Mouse (Mus musculus) CH12.LX (cell line): ENCODE measurements around the gene Dag1. TPM values are rescaled to one million over a fixed set of nuclear protein-coding genes. Genes with fewer than 3 reads are reported as not detected.

ENCODE experiments used
- DNase-seq: peaks from one replicate; pipeline ENCODE4 v3.0.0-alpha.2; 2013; ENCODE audit errors: extremely low read depth
- H3K27ac ChIP-seq: 2 replicates; pipeline ENCODE4 v1.5.1; 2012; ENCODE audit warnings: low read depth, mild to moderate bottlenecking, control low read depth, moderate library complexity; ENCODE audit not compliant: insufficient read depth
- H3K27me3 ChIP-seq: replicated peaks from 2 replicates; pipeline ENCODE3; 2012; ENCODE audit warnings: inconsistent platforms
- H3K36me3 ChIP-seq, 2 experiments: replicated peaks in 1 of 2; 2 replicates each; pipeline versions ENCODE3 to v1.6.1; 2012; ENCODE audit warnings: inconsistent platforms in 1 of 2, low read length in 1 of 2, mild to moderate bottlenecking in 1 of 2, mixed read lengths in 1 of 2, moderate library complexity in 1 of 2; ENCODE audit not compliant: control insufficient read depth in 1 of 2, insufficient read depth in 1 of 2
- H3K4me1 ChIP-seq, 2 experiments: 2 replicates each; pipeline ENCODE4 v1.6.1; 2012; ENCODE audit warnings: inconsistent platforms in 1 of 2, moderate library complexity in 1 of 2; ENCODE audit not compliant: insufficient read depth in 2 of 2, control insufficient read depth in 1 of 2
- H3K4me2 ChIP-seq: 2 replicates; pipeline ENCODE4 v1.6.1; 2012; ENCODE audit warnings: low read depth, mild to moderate bottlenecking, control low read depth; ENCODE audit not compliant: poor library complexity, insufficient read depth, severe bottlenecking
- H3K4me3 ChIP-seq, 3 experiments: fragments of 150-350 bp in 1 of 3; sonication (generic) in 1 of 3; replicated peaks in 1 of 3; 2 replicates each; pipeline versions ENCODE3 to v1.5.1; 2011 to 2012; ENCODE audit warnings: low read depth in 2 of 3, low read length in 2 of 3, mild to moderate bottlenecking in 2 of 3, moderate library complexity in 2 of 3, control low read depth in 1 of 3, improper control_type of control experiment in 1 of 3, inconsistent platforms in 1 of 3, mixed read lengths in 1 of 3; ENCODE audit not compliant: poor library complexity in 1 of 3
- H3K79me2 ChIP-seq: replicated peaks from 2 replicates; pipeline ENCODE4 v1.6.1; 2012; ENCODE audit warnings: mild to moderate bottlenecking, moderate library complexity; ENCODE audit not compliant: control insufficient read depth, poor library complexity, insufficient read depth, severe bottlenecking; ENCODE audit errors: extremely low read depth
- H3K9ac ChIP-seq: 2 replicates; pipeline ENCODE4 v1.6.1; 2012; ENCODE audit warnings: low read depth, mild to moderate bottlenecking, control low read depth, moderate library complexity; ENCODE audit not compliant: insufficient read depth
- H3K9me3 ChIP-seq: replicated peaks from 2 replicates; pipeline ENCODE3; 2012; ENCODE audit warnings: low read length, inconsistent platforms, mixed read lengths
- BHLHE40 ChIP-seq: IDR thresholded peaks from 2 replicates; pipeline ENCODE4 v1.6.1; 2011; ENCODE audit warnings: mild to moderate bottlenecking, low read depth, low read length, improper control_type of control experiment
- CHD1 ChIP-seq: IDR thresholded peaks from 2 replicates; pipeline ENCODE4 v1.6.1; 2012; ENCODE audit warnings: low read depth, low read length, improper control_type of control experiment, inconsistent platforms
- CHD2 ChIP-seq: IDR thresholded peaks from 2 replicates; pipeline ENCODE4 v1.6.1; 2011; ENCODE audit warnings: low read length, improper control_type of control experiment
- E2F4 ChIP-seq: IDR thresholded peaks from 2 replicates; pipeline ENCODE4 v1.6.1; 2011; ENCODE audit warnings: low read depth, low read length, improper control_type of control experiment; ENCODE audit not compliant: insufficient replicate concordance
- ELF1 ChIP-seq: IDR thresholded peaks from 2 replicates; pipeline ENCODE4 v1.6.1; 2014; ENCODE audit warnings: low read depth, mild to moderate bottlenecking, inconsistent platforms, low read length, improper control_type of control experiment
- GABPA ChIP-seq: IDR thresholded peaks from 2 replicates; pipeline ENCODE4 v1.6.1; 2012; ENCODE audit warnings: low read depth, low read length, improper control_type of control experiment, inconsistent platforms; ENCODE audit not compliant: insufficient replicate concordance
- JUND ChIP-seq: conservative IDR thresholded peaks from 2 replicates; pipeline ENCODE4 v1.6.1; 2011; ENCODE audit warnings: low read depth, low read length, improper control_type of control experiment
- KAT2A ChIP-seq: IDR thresholded peaks from 2 replicates; pipeline ENCODE4 v1.6.1; 2012; ENCODE audit warnings: low read length, improper control_type of control experiment, inconsistent platforms; ENCODE audit not compliant: insufficient replicate concordance
- MAZ ChIP-seq: IDR thresholded peaks from 2 replicates; pipeline ENCODE4 v1.6.1; 2012; ENCODE audit warnings: low read depth, mild to moderate bottlenecking, inconsistent platforms, low read length, improper control_type of control experiment, moderate library complexity
- MEF2A ChIP-seq: IDR thresholded peaks from 2 replicates; pipeline ENCODE4 v1.6.1; 2014; ENCODE audit warnings: low read depth, mild to moderate bottlenecking, inconsistent platforms, low read length, improper control_type of control experiment, borderline replicate concordance
- MYC ChIP-seq: IDR thresholded peaks from 2 replicates; pipeline ENCODE4 v1.6.1; 2011; ENCODE audit warnings: low read depth, mild to moderate bottlenecking, improper control_type of control experiment, low read length
- NELFE ChIP-seq: IDR thresholded peaks from 2 replicates; pipeline ENCODE4 v1.6.1; 2011; ENCODE audit warnings: low read depth, low read length, improper control_type of control experiment
- POLR2AphosphoS2 ChIP-seq: IDR thresholded peaks from 2 replicates; pipeline ENCODE4 v1.6.1; 2011; ENCODE audit warnings: low read depth, low read length, improper control_type of control experiment
- RCOR1 ChIP-seq: conservative IDR thresholded peaks from 2 replicates; pipeline ENCODE4 v1.6.1; 2012; ENCODE audit warnings: low read depth, mild to moderate bottlenecking, inconsistent platforms, low read length, improper control_type of control experiment
- SIN3A ChIP-seq: IDR thresholded peaks from 2 replicates; pipeline ENCODE4 v1.6.1; 2012; ENCODE audit warnings: low read length, improper control_type of control experiment, inconsistent platforms
- SMC3 ChIP-seq: IDR thresholded peaks from 2 replicates; pipeline ENCODE4 v1.6.1; 2011; ENCODE audit warnings: low read depth, low read length, improper control_type of control experiment
- TBP ChIP-seq: conservative IDR thresholded peaks from 2 replicates; pipeline ENCODE4 v1.6.1; 2011; ENCODE audit warnings: low read depth, low read length, improper control_type of control experiment
- UBTF ChIP-seq: IDR thresholded peaks from 2 replicates; pipeline ENCODE4 v1.6.1; 2012; ENCODE audit warnings: low read depth, mild to moderate bottlenecking, inconsistent platforms, low read length, improper control_type of control experiment, moderate library complexity
- USF1 ChIP-seq: IDR thresholded peaks from 2 replicates; pipeline ENCODE4 v1.6.1; 2014; ENCODE audit warnings: low read depth, mild to moderate bottlenecking, inconsistent platforms, low read length, improper control_type of control experiment
- USF2 ChIP-seq: conservative IDR thresholded peaks from 2 replicates; pipeline ENCODE4 v1.6.1; 2011; ENCODE audit warnings: low read depth, low read length, improper control_type of control experiment
- ZC3H11A ChIP-seq: IDR thresholded peaks from 2 replicates; pipeline ENCODE4 v1.6.1; 2012; ENCODE audit warnings: low read depth, mild to moderate bottlenecking, inconsistent platforms, low read length, improper control_type of control experiment
- ZKSCAN1 ChIP-seq: IDR thresholded peaks from 2 replicates; pipeline ENCODE4 v1.6.1; 2012; ENCODE audit warnings: low read depth, inconsistent platforms, low read length, improper control_type of control experiment, borderline replicate concordance
- ZNF384 ChIP-seq: IDR thresholded peaks from 2 replicates; pipeline ENCODE4 v1.6.1; 2012; ENCODE audit warnings: low read depth, low read length, improper control_type of control experiment, inconsistent platforms
- dilution Hi-C: fragments of 300-500 bp; cut with MboI; formaldehyde crosslinking; loops from 2 replicates; pipeline ENCODE4 v1.14.3; 2020; ENCODE audit warnings: low sequenced_read_pairs; ENCODE audit not compliant: extremely low pct_unique_long_range_greater_than_20kb, extremely low pct_ligation_motif_present
- in situ Hi-C: fragments of 300-500 bp; cut with MboI; formaldehyde crosslinking; loops from 3 replicates; pipeline ENCODE4 v1.14.3; 2019; ENCODE audit warnings: low sequenced_read_pairs, low pct_ligation_motif_present, low pct_unique_long_range_greater_than_20kb, mixed read lengths
- polyA plus RNA-seq: library from polyadenylated mRNA; unstranded; fragments of >175 nt; gene quantifications from 2 replicates; pipeline ENCODE4 v1.2.1, GENCODE M21; 2012; ENCODE audit warnings: low read depth; ENCODE audit not compliant: insufficient read length
- total RNA-seq, 2 experiments: library from RNA; depleted of rRNA; stranded (reverse); fragments of 300-350 nt in 1 of 2; fragments of >200 nt in 1 of 2; gene quantifications; 2 replicates each; pipeline ENCODE4 v1.2.3; 2012 to 2014

Dag1 gene
- total and polyA plus RNA-seq, 3 experiments: 1.7 to 5.7 (median 3.9) TPM

GRCm38 (mm10) chr9:108244540-108244939 is 19.2 kb downstream of the Dag1 start:
- DNase-seq: no peak
- dilution Hi-C loops: no loop called here

GRCm38 (mm10) chr9:108239951-108240350 is 23.8 kb downstream of the Dag1 start:
- Histone ChIP-seq H3K9ac (no peak overlapping the region), H3K4me1 (no peaks in the 10 kb centered on the region), H3K9me3 (no peaks in the 10 kb centered on the region), H3K4me2 (no peak overlapping the region), H3K27ac (no peak overlapping the region), H3K36me3 (no peaks in the 10 kb centered on the region), H3K79me2 (no peaks in the 10 kb centered on the region), H3K4me3 (no peak overlapping the region), H3K27me3 (no peaks in the 10 kb centered on the region)
- in situ Hi-C loops: no loop called here
- dilution Hi-C loops: no loop called here
- DNase-seq: no peak
- TF ChIP-seq RCOR1: no peak
- no peak for TF ChIP-seq GABPA
- no peak for TF ChIP-seq POLR2AphosphoS2
- TF ChIP-seq USF1: no peak
- no peak for TF ChIP-seq JUND
- no peak for TF ChIP-seq BHLHE40
- no peak for TF ChIP-seq ZC3H11A
- TF ChIP-seq UBTF: no peak
- no peak for TF ChIP-seq ZKSCAN1
- no peak for TF ChIP-seq TBP
- no peak for TF ChIP-seq SMC3
- no peak for TF ChIP-seq ZNF384
- no peak for TF ChIP-seq SIN3A
- no peak for TF ChIP-seq MEF2A
- no peak for TF ChIP-seq CHD2
- TF ChIP-seq USF2: no peak
- TF ChIP-seq CHD1: no peak
- TF ChIP-seq ELF1: no peak
- TF ChIP-seq MAZ: no peak

More at GRCm38 (mm10) chr9:108244540-108244939, 19.2 kb downstream of the Dag1 start:
- no peak overlapping the region for H3K4me2 ChIP-seq
- no peaks in the 10 kb centered on the region for H3K27me3 ChIP-seq
- H3K4me1 ChIP-seq: no peaks in the 10 kb centered on the region
- H3K4me3 ChIP-seq: no peak overlapping the region
- no peak overlapping the region for H3K27ac ChIP-seq
- no peaks in the 10 kb centered on the region for H3K79me2 ChIP-seq
- peaks cover 0 to 2% of the 10 kb centered on the region in 2 experiments for H3K36me3 ChIP-seq
- no peak overlapping the region for H3K9ac ChIP-seq
- in situ Hi-C loops: no loop called here
- TF ChIP-seq BHLHE40: no peak
- TF ChIP-seq NELFE: no peak
- no peak for TF ChIP-seq KAT2A
- no peak for TF ChIP-seq E2F4
- no peak for TF ChIP-seq MYC
- no peak for TF ChIP-seq USF1
- no peak for TF ChIP-seq ZNF384
- TF ChIP-seq, all 38 proteins: peak for 0
- no peaks in the 10 kb centered on the region for H3K9me3 ChIP-seq
